Comparison of ENCODE assay signal across 26 mouse cellular contexts in genomic region chr13:100547269-100547668, GRCm38 (mm10). TPM values are rescaled to one million over a fixed set of nuclear protein-coding genes. Genes with fewer than 3 reads are reported as not detected.
DNase-seq lines count a peak whose midpoint lies in the region; ATAC-seq and TF ChIP-seq lines count a peak whose summit lies in the region.
"Had no signal": no experiment of that assay in that cellular context is flagged by ENCODE, and none has a peak within 500 bp of the region (broad histone marks: within the 10 kb centered on the region; RNA-seq: fewer than 3 reads in every experiment).

No protein-coding gene starts in this region.

- peaks cover 10% of the 10 kb centered on the region; the same call in 1 of the 2 replicates for H3K4me1 ChIP-seq in kidney, adult 2 months (ENCODE audit: control insufficient read depth, insufficient read depth, low read length)
- H3K4me1 ChIP-seq in stomach, embryonic 16.5 days (ENCODE audit: control insufficient read depth, insufficient read depth, low read length) = no peaks in the 10 kb centered on the region; the same call in 1 of the 2 replicates
- H3K4me1 ChIP-seq in forebrain, embryonic 16.5 days (replicated peaks; ENCODE audit: control insufficient read depth, insufficient read depth, low read length) = peaks cover 9% of the 10 kb centered on the region

- H3K4me3 ChIP-seq in kidney, adult 2 months (ENCODE audit: insufficient read depth, low read depth, low read length) = no peak overlapping the region
- H3K4me3 ChIP-seq in layer of hippocampus, adult 2 months = no peak overlapping the region
- no peak overlapping the region for H3K4me3 ChIP-seq in stomach, embryonic 16.5 days (replicated peaks; ENCODE audit: low read length)
- H3K4me3 ChIP-seq in forebrain, embryonic 16.5 days (replicated peaks; ENCODE audit: low read length) = no peak overlapping the region
- H3K4me3 ChIP-seq: embryonic facial prominence, embryonic 10.5 days; embryonic facial prominence, embryonic 13.5 days; erythroblast, embryonic 14.5 days; forebrain, embryonic 12.5 days; forebrain, embryonic 15.5 days; hindbrain, embryonic 12.5 days had no signal

- no peak overlapping the region for H3K9ac ChIP-seq in stomach, embryonic 16.5 days (ENCODE audit: low read length)
- H3K9ac ChIP-seq in forebrain, embryonic 16.5 days (replicated peaks; ENCODE audit: low read depth, low read length) = no peak overlapping the region
- H3K9ac ChIP-seq: embryonic facial prominence, embryonic 13.5 days; forebrain, embryonic 12.5 days; forebrain, embryonic 15.5 days; hindbrain, embryonic 12.5 days had no signal

- H3K27me3 ChIP-seq in kidney, adult 2 months (replicated peaks; ENCODE audit: control insufficient read depth, insufficient read depth, low read length) = no peaks in the 10 kb centered on the region
- H3K27me3 ChIP-seq in stomach, embryonic 16.5 days (ENCODE audit: control insufficient read depth, insufficient read depth, low read length) = peaks cover 18% of the 10 kb centered on the region
- peaks cover 26% of the 10 kb centered on the region for H3K27me3 ChIP-seq in forebrain, embryonic 16.5 days (replicated peaks; ENCODE audit: control insufficient read depth, insufficient read depth, low read length)

- no peak for TF ChIP-seq CTCF in kidney, adult 2 months (conservative IDR thresholded peaks at IDR 0.05; ENCODE audit: insufficient read depth, insufficient read length, low read depth, low read length)
- no peak for TF ChIP-seq CTCF in layer of hippocampus, adult 2 months (conservative IDR thresholded peaks at IDR 0.05)

- ATAC-seq in stomach, embryonic 16.5 days (ENCODE audit: insufficient read depth, low FRiP score) = no peak
- no peak for ATAC-seq in forebrain, embryonic 16.5 days
- ATAC-seq: CD4-positive, CD25-positive, alpha-beta regulatory T cell, adult 4 months; forebrain, embryonic 15.5 days had no signal

- 65% methylated on average over 5 of the region's 5 CpGs for WGBS in kidney, adult 2 months
- 76% methylated on average over 5 of the region's 5 CpGs for WGBS in stomach, embryonic 16.5 days
- WGBS in forebrain, embryonic 16.5 days = 76% methylated on average over 5 of the region's 5 CpGs

- peak; percentile 67 for DNase-seq in kidney, adult 2 months
- no peak for DNase-seq in kidney, postnatal 10 days
- DNase-seq in layer of hippocampus, adult 2 months (ENCODE audit: low spot score in 2 of 2) = no peak
- DNase-seq in layer of hippocampus, adult 11-12 months (ENCODE audit: low spot score) = no peak
- peak; percentile 45 to 56 for DNase-seq in kidney, postnatal 36 days
- no peak for DNase-seq in yolk sac, embryonic 10.5 days (ENCODE audit: low spot score)
- DNase-seq: adrenal gland, adult 2 months; adrenal gland, postnatal 14 days; cerebellum, adult 11 months; cerebellum, adult 2 months; cerebellum, postnatal 10 days; cerebellum, postnatal 36 days; embryo, embryonic 11 days; gastrocnemius, postnatal 10 days; gastrocnemius, postnatal 36 days; heart, adult 11 months had no signal

- no peaks in the 10 kb centered on the region for H3K9me3 ChIP-seq in stomach, embryonic 16.5 days (replicated peaks; ENCODE audit: control insufficient read depth, low read length)
- H3K9me3 ChIP-seq in forebrain, embryonic 16.5 days (ENCODE audit: control insufficient read depth, low read length) = no peaks in the 10 kb centered on the region
- H3K9me3 ChIP-seq: embryonic facial prominence, embryonic 10.5 days; embryonic facial prominence, embryonic 13.5 days; forebrain, embryonic 12.5 days; forebrain, embryonic 15.5 days; hindbrain, embryonic 12.5 days had no signal

- no peaks in the 10 kb centered on the region for H3K36me3 ChIP-seq in kidney, adult 2 months (ENCODE audit: control insufficient read depth, insufficient read depth, low read length)
- H3K36me3 ChIP-seq in stomach, embryonic 16.5 days (ENCODE audit: control insufficient read depth, insufficient read depth, low read length) = no peaks in the 10 kb centered on the region
- no peaks in the 10 kb centered on the region for H3K36me3 ChIP-seq in forebrain, embryonic 16.5 days (ENCODE audit: control insufficient read depth, insufficient read depth)
- H3K36me3 ChIP-seq: embryonic facial prominence, embryonic 10.5 days; embryonic facial prominence, embryonic 13.5 days; forebrain, embryonic 12.5 days; forebrain, embryonic 15.5 days; hindbrain, embryonic 12.5 days had no signal

- TF ChIP-seq POLR2A in kidney, adult 2 months (IDR thresholded peaks at IDR 0.05; ENCODE audit: low read depth, low read length) = no peak

- H3K27ac ChIP-seq in kidney, adult 2 months (ENCODE audit: insufficient read depth, low read depth, low read length) = peak overlapping the region; percentile 92
- peak overlapping the region; percentile 29; the same call in 1 of the 2 replicates for H3K27ac ChIP-seq in layer of hippocampus, adult 2 months
- H3K27ac ChIP-seq in stomach, embryonic 16.5 days (ENCODE audit: low read length) = peak overlapping the region; percentile 10; the same call in 1 of the 2 replicates
- no peak overlapping the region for H3K27ac ChIP-seq in forebrain, embryonic 16.5 days (ENCODE audit: low read length)
- H3K27ac ChIP-seq: embryonic facial prominence, embryonic 10.5 days; embryonic facial prominence, embryonic 13.5 days; forebrain, embryonic 12.5 days; forebrain, embryonic 15.5 days; hindbrain, embryonic 12.5 days had no signal

- H3K4me2 ChIP-seq in stomach, embryonic 16.5 days (ENCODE audit: low read depth, low read length) = no peak overlapping the region
- H3K4me2 ChIP-seq in forebrain, embryonic 16.5 days (ENCODE audit: low read length) = no peak overlapping the region
- H3K4me2 ChIP-seq: embryonic facial prominence, embryonic 13.5 days; forebrain, embryonic 12.5 days; forebrain, embryonic 15.5 days; heart, embryonic 11.5 days; hindbrain, embryonic 12.5 days had no signal

RNA-seq across cellular contexts. Expression of gene Ocln, which starts 5.2 kb away (rescaled TPM):
- polyA plus RNA-seq in kidney, adult 2 months (2012; rRNA removed) = 10.5 and 11.0 TPM in 2 replicates
- 10 to 100 TPM; 10.6 to 13.0 TPM for total RNA-seq in layer of hippocampus, adult 2 months (2021)
- 65.9 and 76.9 TPM in 2 replicates for polyA plus RNA-seq in stomach, embryonic 16.5 days (2015; fragmentation: Nextera tagmentation; extraction: Ambion mirVana)
- 7.8 and 9.8 TPM in 2 replicates for polyA plus RNA-seq in forebrain, embryonic 16.5 days (2015; fragmentation: Nextera tagmentation; extraction: Ambion mirVana)
- polyA plus RNA-seq: erythroblast, embryonic 14.5 days had no signal

RNA-seq across cellular contexts. Expression of gene Gtf2h2, which starts 54.9 kb away (rescaled TPM):
- 39.2 and 41.2 TPM in 2 replicates for polyA plus RNA-seq in kidney, adult 2 months (2012; rRNA removed)
- 10 to 100 TPM; 46.6 to 55.1 TPM for total RNA-seq in layer of hippocampus, adult 2 months (2021)
- 55.7 and 58.6 TPM in 2 replicates for polyA plus RNA-seq in stomach, embryonic 16.5 days (2015; fragmentation: Nextera tagmentation; extraction: Ambion mirVana)
- polyA plus RNA-seq in forebrain, embryonic 16.5 days (2015; fragmentation: Nextera tagmentation; extraction: Ambion mirVana) = 68.5 and 77.4 TPM in 2 replicates

Comparison
In these comparisons a context has a peak if more than half of its experiments do, and no peak if none do; other contexts are left out.
1. DNase-seq: peak in kidney, adult 2 months (single experiment) and kidney, postnatal 36 days (2 of 2); none in kidney, postnatal 10 days (single experiment), layer of hippocampus, adult 2 months (0 of 2), layer of hippocampus, adult 11-12 months (single experiment) and yolk sac, embryonic 10.5 days (single experiment).